Mouse (Mus musculus) MEL (cell line): Measurements from ENCODE around the gene Wasl.

ENCODE experiments used
- CTCF ChIP-seq, 3 experiments: IDR thresholded peaks in 2 of 3; conservative IDR thresholded peaks in 1 of 3; 2 replicates each; pipeline ENCODE4 v1.5.1; 2011 to 2012; ENCODE audit warnings: low read length in 3 of 3, low read depth in 2 of 3, mild to moderate bottlenecking in 2 of 3, improper control_type of control experiment in 1 of 3, inconsistent platforms in 1 of 3, mixed read lengths in 1 of 3, moderate library complexity in 1 of 3; ENCODE audit not compliant: control insufficient read depth in 1 of 3, insufficient read depth in 1 of 3, poor library complexity in 1 of 3, severe bottlenecking in 1 of 3
- POLR2A ChIP-seq, 2 experiments: IDR thresholded peaks; 2 replicates each; pipeline ENCODE4 v1.6.1; 2011 to 2012; ENCODE audit warnings: low read length in 2 of 2, mild to moderate bottlenecking in 2 of 2, control low read depth in 1 of 2, improper control_type of control experiment in 1 of 2, low read depth in 1 of 2, moderate library complexity in 1 of 2; ENCODE audit not compliant: control insufficient read depth in 1 of 2, insufficient read depth in 1 of 2, poor library complexity in 1 of 2
- POLR2AphosphoS2 ChIP-seq: IDR thresholded peaks from 2 replicates; pipeline ENCODE4 v1.6.1; 2011; ENCODE audit warnings: low read length, improper control_type of control experiment
- RCOR1 ChIP-seq: IDR thresholded peaks from 2 replicates; pipeline ENCODE4 v1.6.1; 2012; ENCODE audit warnings: low read depth, mild to moderate bottlenecking, inconsistent platforms, low read length, improper control_type of control experiment

GRCm38 (mm10) chr6:24664133-24664866 is 509 bp downstream of the Wasl start:
- TF ChIP-seq RCOR1: no peak
- TF ChIP-seq POLR2A (IDR thresholded peaks at IDR 0.05; ENCODE audit: control insufficient read depth in 1 of 2, insufficient read depth in 1 of 2, low read depth in 1 of 2, low read length in 2 of 2, poor library complexity in 1 of 2): no peak
- no peak for TF ChIP-seq CTCF (IDR thresholded peaks at IDR 0.05 in 2 of 3, conservative IDR thresholded peaks at IDR 0.05 in 1 of 3; ENCODE audit: control insufficient read depth in 1 of 3, insufficient read depth in 1 of 3, low read depth in 2 of 3, low read length in 3 of 3, poor library complexity in 1 of 3, severe bottlenecking in 1 of 3)
- TF ChIP-seq POLR2AphosphoS2: no peak
